Mouse (Mus musculus) C3H10T1/2 (cell line): ENCODE data around the gene Ckap4. TPM values are rescaled to one million over a fixed set of nuclear protein-coding genes. Genes with fewer than 3 reads are reported as not detected.

ENCODE experiments used
- polyA plus RNA-seq, 2 experiments: library from polyadenylated mRNA; unstranded; fragments of >200 nt; fragmentation: generic; extraction: Trizol; gene quantifications; one replicate each; pipeline ENCODE4 v1.2.1; 2012; ENCODE audit warnings: missing spikeins in 2 of 2

The Ckap4 gene
- 100 to 1,000 TPM in 1 of 2 experiments, 10 to 100 TPM in 1; 73.6 to 124 TPM for polyA plus RNA-seq

DNA sequence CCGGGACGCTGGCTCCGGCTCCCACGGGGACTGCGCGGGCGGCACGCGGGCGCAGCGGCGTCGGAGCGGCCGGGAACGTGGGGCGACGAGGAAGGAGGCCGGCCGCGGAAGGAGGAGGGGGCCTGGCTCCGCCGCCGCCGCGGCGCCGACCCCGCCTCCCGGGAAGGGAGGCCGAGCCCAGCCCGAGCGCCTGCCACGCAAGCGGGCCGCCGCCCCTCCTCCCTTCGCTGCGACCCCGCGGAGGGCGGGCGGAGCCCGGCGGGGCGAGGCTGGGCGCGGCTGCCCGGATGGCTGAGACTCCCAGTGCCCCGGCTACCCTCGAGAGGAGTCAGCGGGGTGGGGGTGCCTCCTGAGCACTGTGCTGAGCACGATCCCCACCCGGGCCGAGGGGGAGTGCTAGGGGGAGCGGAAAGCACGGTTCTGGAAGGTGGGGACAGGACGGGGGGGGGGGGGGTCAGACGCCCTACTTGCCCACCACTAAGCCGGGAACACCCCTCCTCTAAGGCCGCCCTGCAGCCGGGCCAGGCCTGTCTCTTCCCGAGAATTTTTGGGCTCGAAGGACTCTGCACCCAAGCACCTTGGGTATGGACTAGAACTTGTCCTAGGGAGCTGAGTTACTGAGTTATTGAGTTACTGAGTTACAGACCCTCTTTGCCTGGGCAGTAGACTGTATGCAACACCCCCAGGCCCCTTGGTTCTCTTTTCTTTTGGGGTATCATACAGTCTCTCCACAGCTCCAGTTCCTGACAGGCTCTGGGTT lies at the start of gene Ckap4:
Gene Ckap4, minus strand, starts transcription at position 151 of the 760 bp plus-strand sequence.

DNA sequence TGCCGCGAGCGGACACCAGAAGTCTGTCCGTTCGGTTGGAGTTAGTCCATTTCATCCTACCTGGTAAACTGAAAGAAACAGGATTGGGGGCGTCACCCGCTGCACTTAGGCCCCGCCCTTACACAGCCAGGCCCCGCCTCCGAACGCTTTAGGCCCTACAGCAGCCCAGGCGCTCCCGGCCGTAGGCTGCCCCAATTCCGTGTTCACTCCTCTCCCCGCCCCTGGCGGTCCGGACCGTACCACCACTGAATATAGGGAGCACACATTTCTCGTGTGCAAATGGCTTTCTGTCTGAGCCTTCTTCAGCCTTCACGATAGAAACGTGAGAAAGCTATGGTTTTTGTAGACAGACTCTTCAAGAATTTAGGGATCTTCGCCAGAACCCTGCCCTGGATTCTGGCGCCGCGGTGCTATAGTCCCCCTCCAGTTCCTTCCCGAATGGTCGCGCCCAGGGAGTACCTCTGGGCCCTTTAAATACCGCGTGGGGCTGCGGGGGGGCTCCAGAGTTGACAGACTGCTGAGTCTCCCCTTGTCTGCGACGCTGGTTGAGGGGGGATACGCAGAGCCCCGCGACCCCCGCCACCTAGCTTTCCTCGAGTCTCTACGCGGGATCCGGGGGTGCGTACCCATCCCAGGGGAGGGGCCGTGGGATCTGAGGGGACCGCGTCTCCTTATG lies 42.7 kb upstream of the Ckap4 start, which contains the start of gene Tcp11l2:
Gene Tcp11l2, plus strand, starts transcription at position 232 of the 676 bp plus-strand sequence.

Other genes with a start within 250 kb of the Ckap4 start
- 10 to 100 TPM in 1 of 2 experiments, 1 to 10 TPM in 1; 1.9 to 14.4 TPM for gene Nuak1, start 93.5 kb downstream of the Ckap4 start, polyA plus RNA-seq
- gene Tcp11l2, start 42.6 kb upstream of the Ckap4 start, polyA plus RNA-seq = 10 to 100 TPM in 1 of 2 experiments, under 1 TPM in 1; 0.32 to 17.7 TPM
- 10 to 100 TPM in 1 of 2 experiments, 1 to 10 TPM in 1; 1.9 to 10.3 TPM for gene Polr3b, start 88.2 kb upstream of the Ckap4 start, polyA plus RNA-seq
- gene Rfx4, start 222.0 kb upstream of the Ckap4 start, polyA plus RNA-seq = not detected